Mouse (Mus musculus): ENCODE data around the gene Rpl18a. TPM values are rescaled to one million over a fixed set of nuclear protein-coding genes. Genes with fewer than 3 reads are reported as not detected.

Gene Rpl18a
- polyA plus RNA-seq, 1 experiment from 2014 or later, result 2,480 TPM

DNA sequence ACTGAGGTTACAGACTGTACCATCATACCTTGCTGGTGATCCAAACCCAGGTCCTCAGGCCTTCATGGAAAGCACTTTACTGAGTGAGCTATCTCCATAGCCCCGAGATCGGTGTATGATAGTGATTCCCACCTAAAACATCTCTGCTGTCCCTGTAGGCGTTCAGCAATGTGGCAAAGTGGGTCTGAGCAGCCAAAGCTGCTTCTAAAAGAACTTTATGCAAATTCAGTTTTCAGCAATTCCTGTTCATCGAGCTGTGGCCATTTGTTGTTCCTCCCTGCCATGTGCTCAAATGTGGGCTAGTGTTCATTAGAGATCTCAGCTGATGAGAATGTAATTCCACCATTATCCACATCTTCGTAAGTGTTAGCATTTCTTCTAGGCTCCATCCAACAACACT is 29.2 kb upstream of the Rpl18a start:
- H3K9me3 ChIP-seq (ENCODE audit: control insufficient read depth, low read length), result no peaks in the 10 kb centered on the region
- 82% methylated on average over 5 of the region's 5 CpGs for WGBS
- H3K9ac ChIP-seq (replicated peaks; ENCODE audit: low read depth, low read length), result no peak overlapping the region
- H3K36me3 ChIP-seq (ENCODE audit: control insufficient read depth, insufficient read depth), result no peaks in the 10 kb centered on the region
- no peak overlapping the region for H3K27ac ChIP-seq (ENCODE audit: low read length)
- no peak overlapping the region for H3K4me3 ChIP-seq (replicated peaks; ENCODE audit: low read length)
- H3K4me1 ChIP-seq (replicated peaks; ENCODE audit: control insufficient read depth, insufficient read depth, low read length), result no peaks in the 10 kb centered on the region
- H3K4me2 ChIP-seq (ENCODE audit: low read length), result no peak overlapping the region
- H3K27me3 ChIP-seq (replicated peaks; ENCODE audit: control insufficient read depth, insufficient read depth, low read length), result no peaks in the 10 kb centered on the region
- no peak for ATAC-seq

DNA sequence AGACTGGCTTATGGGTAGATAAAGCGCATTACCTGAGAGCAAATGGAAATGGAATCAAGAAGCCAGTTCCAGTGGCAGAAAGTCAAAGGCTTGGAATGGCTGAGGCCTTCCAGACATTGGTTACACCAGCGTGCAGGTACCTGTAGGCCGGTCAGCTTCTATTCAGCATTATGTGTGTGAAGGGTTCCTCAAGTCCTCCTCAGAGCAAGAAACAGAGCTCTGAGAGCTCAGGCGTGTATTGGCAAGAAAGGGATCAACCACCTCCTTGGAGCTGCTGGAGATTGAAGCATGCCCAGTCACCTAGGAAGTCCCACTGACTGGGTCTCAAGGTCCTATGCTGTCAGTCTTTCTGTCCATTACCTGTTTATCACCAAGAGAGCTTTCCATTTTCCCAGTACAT is 28.5 kb upstream of the Rpl18a start:
- H3K27me3 ChIP-seq (replicated peaks; ENCODE audit: control insufficient read depth, insufficient read depth, low read length), result no peaks in the 10 kb centered on the region
- H3K9ac ChIP-seq (replicated peaks; ENCODE audit: low read depth, low read length), result no peak overlapping the region
- 95% methylated on average over 4 of the region's 4 CpGs for WGBS
- ATAC-seq, result no peak
- H3K9me3 ChIP-seq (ENCODE audit: control insufficient read depth, low read length), result no peaks in the 10 kb centered on the region
- H3K27ac ChIP-seq (ENCODE audit: low read length), result no peak overlapping the region
- H3K4me2 ChIP-seq (ENCODE audit: low read length), result no peak overlapping the region
- no peaks in the 10 kb centered on the region for H3K4me1 ChIP-seq (replicated peaks; ENCODE audit: control insufficient read depth, insufficient read depth, low read length)
- no peaks in the 10 kb centered on the region for H3K36me3 ChIP-seq (ENCODE audit: control insufficient read depth, insufficient read depth)
- no peak overlapping the region for H3K4me3 ChIP-seq (replicated peaks; ENCODE audit: low read length)

DNA sequence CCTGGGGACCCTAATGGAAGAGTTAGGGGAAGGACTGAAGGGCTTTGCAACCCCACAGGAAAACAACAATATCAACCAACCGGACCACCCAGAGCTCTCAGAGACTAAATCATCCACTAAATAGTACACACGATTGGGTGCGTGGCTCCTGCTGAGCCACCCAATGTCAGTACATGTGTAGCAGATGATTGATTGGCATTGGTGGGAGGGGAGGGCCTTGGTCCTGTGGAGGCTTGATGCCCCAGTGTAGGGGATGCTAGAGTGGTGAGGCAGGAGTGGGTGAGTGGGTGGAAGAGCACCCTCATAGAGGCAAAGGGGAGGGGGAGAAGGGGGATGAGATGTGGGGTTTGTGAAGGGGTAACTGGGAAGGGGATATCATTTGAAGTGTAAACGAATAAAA is 26.9 kb upstream of the Rpl18a start:
- Histone ChIP-seq H3K4me2 (ENCODE audit: low read length) (no peak overlapping the region), H3K36me3 (ENCODE audit: control insufficient read depth, insufficient read depth) (no peaks in the 10 kb centered on the region), H3K4me1 (replicated peaks; ENCODE audit: control insufficient read depth, insufficient read depth, low read length) (no peaks in the 10 kb centered on the region), H3K27ac (ENCODE audit: low read length) (no peak overlapping the region), H3K27me3 (replicated peaks; ENCODE audit: control insufficient read depth, insufficient read depth, low read length) (no peaks in the 10 kb centered on the region), H3K4me3 (replicated peaks; ENCODE audit: low read length) (no peak overlapping the region), H3K9me3 (ENCODE audit: control insufficient read depth, low read length) (no peaks in the 10 kb centered on the region), H3K9ac (replicated peaks; ENCODE audit: low read depth, low read length) (no peak overlapping the region)
- ATAC-seq, result no peak
- 89% methylated on average over 4 of the region's 4 CpGs for WGBS

DNA sequence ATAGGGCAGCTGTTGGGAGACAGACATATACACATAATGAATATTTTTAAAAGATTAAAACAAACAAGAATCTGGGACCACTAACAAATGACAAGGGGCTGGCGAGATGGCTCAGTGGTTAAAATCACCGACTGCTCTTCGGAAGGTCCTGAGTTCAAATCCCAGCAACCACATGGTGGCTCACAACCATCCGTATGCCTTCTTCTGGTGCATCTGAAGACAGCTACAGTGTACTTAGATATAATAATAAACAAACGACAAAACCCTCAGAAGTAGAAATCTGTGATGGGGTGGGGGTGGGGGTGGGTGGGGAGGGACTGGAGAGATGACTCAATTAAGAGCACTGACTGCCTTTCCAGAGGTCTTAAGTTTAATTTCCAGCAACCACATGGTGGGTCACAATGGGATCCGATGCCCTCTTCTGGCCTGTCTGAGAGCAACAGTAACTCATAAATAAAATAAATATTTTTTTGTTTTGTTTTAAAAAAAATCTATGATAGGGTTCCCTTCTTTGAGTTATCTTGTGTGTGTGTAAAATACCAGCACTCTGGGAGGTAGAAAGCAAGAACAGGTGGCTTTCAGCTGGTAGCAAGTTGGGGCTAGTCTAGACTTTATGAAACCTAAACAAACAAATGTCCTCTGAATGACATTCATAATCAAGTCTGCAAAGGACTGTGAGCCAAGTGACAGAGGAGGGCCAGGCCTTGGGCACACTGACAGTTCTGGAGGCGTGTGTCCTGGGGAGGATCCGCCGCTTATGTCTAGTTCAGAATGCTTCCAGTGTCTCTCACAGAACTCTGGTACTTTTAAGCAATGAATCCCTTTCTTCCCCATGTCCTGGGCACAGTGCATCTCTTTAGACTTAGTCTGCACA is 23.1 kb upstream of the Rpl18a start:
- H3K4me2 ChIP-seq (ENCODE audit: low read length), result no peak overlapping the region
- no peak overlapping the region for H3K27ac ChIP-seq (ENCODE audit: low read length)
- no peak overlapping the region for H3K4me3 ChIP-seq (replicated peaks; ENCODE audit: low read length)
- no peaks in the 10 kb centered on the region for H3K4me1 ChIP-seq (replicated peaks; ENCODE audit: control insufficient read depth, insufficient read depth, low read length)
- H3K36me3 ChIP-seq (ENCODE audit: control insufficient read depth, insufficient read depth), result peaks cover 10% of the 10 kb centered on the region
- no peak for ATAC-seq
- H3K9me3 ChIP-seq (ENCODE audit: control insufficient read depth, low read length), result no peaks in the 10 kb centered on the region
- H3K27me3 ChIP-seq (replicated peaks; ENCODE audit: control insufficient read depth, insufficient read depth, low read length), result no peaks in the 10 kb centered on the region
- H3K9ac ChIP-seq (replicated peaks; ENCODE audit: low read depth, low read length), result no peak overlapping the region
- WGBS, result 88% methylated on average over 9 of the region's 9 CpGs

DNA sequence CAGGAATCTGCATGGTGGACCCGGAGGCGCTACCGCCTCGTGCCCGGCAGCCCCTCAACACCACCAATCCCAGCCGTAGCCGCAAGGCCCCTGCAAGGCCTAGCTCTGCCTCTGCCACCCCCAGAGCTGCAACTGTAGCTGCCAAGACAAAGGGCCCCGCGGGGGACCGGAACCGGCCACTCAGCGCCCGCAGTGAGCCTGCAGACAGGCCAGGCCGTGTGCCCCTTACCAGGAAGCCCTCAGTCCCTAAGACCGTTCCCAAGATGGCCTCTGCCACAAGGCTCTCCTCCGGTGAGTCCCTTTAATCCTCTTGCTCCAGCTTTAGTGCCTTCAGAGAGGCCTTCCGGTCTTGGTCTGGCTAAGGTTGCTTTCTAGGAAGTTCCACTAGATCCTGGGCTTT is 17.5 kb upstream of the Rpl18a start:
- Histone ChIP-seq H3K4me2 (ENCODE audit: low read length) (no peak overlapping the region), H3K27ac (ENCODE audit: low read length) (no peak overlapping the region), H3K4me3 (replicated peaks; ENCODE audit: low read length) (no peak overlapping the region), H3K4me1 (replicated peaks; ENCODE audit: control insufficient read depth, insufficient read depth, low read length) (no peaks in the 10 kb centered on the region), H3K9me3 (ENCODE audit: control insufficient read depth, low read length) (no peaks in the 10 kb centered on the region), H3K36me3 (ENCODE audit: control insufficient read depth, insufficient read depth) (peaks cover 37% of the 10 kb centered on the region), H3K27me3 (replicated peaks; ENCODE audit: control insufficient read depth, insufficient read depth, low read length) (no peaks in the 10 kb centered on the region), H3K9ac (replicated peaks; ENCODE audit: low read depth, low read length) (no peak overlapping the region)
- 96% methylated on average over 17 of the region's 17 CpGs for WGBS
- no peak for ATAC-seq

DNA sequence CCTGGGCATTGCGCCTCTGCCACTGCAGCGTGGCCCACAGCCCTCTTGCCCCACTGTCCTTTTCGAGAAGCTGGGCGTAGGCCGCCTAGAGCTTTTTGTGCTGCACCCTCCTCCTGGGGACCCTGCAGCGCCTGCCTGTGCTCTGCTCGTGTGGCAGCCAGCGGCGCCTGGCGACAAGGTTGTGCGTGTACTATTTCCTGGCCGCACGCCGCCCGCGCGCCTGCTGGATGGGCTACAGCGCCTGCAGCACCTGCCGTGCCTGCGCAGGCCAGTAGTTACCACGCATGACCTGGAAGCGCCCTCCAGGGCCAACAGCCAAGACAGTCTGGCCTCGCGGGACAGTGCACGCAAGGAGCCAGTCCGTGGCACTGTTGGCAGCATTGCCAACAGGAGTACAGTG is 16.3 kb upstream of the Rpl18a start:
- 95% methylated on average over 26 of the region's 26 CpGs for WGBS
- no peaks in the 10 kb centered on the region for H3K9me3 ChIP-seq (ENCODE audit: control insufficient read depth, low read length)
- H3K4me1 ChIP-seq (replicated peaks; ENCODE audit: control insufficient read depth, insufficient read depth, low read length), result no peaks in the 10 kb centered on the region
- H3K27ac ChIP-seq (ENCODE audit: low read length), result no peak overlapping the region
- H3K9ac ChIP-seq (replicated peaks; ENCODE audit: low read depth, low read length), result no peak overlapping the region
- H3K4me3 ChIP-seq (replicated peaks; ENCODE audit: low read length), result no peak overlapping the region
- H3K27me3 ChIP-seq (replicated peaks; ENCODE audit: control insufficient read depth, insufficient read depth, low read length), result no peaks in the 10 kb centered on the region
- ATAC-seq, result no peak
- H3K36me3 ChIP-seq (ENCODE audit: control insufficient read depth, insufficient read depth), result peaks cover 37% of the 10 kb centered on the region
- no peak overlapping the region for H3K4me2 ChIP-seq (ENCODE audit: low read length)

DNA sequence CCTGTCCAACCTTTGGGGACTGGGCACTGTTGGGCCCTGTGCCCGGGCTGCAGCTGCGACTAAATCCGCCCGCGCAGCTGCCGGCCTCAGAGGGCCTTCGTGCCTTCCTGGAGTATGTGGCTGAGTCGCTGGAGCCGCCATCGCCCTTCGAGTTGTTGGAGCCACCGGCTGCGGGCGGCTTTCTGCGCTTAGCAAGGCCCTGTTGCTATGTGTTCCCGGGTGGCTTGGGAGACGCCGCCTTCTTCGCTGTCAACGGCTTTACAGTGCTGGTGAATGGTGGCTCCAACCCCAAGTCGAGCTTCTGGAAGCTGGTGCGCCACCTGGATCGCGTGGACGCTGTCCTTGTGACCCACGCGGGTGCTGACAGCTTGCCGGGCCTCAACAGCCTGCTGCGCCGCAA is 15.7 kb upstream of the Rpl18a start:
- WGBS, result 94% methylated on average over 30 of the region's 30 CpGs
- peaks cover 37% of the 10 kb centered on the region for H3K36me3 ChIP-seq (ENCODE audit: control insufficient read depth, insufficient read depth)
- no peaks in the 10 kb centered on the region for H3K4me1 ChIP-seq (replicated peaks; ENCODE audit: control insufficient read depth, insufficient read depth, low read length)

DNA sequence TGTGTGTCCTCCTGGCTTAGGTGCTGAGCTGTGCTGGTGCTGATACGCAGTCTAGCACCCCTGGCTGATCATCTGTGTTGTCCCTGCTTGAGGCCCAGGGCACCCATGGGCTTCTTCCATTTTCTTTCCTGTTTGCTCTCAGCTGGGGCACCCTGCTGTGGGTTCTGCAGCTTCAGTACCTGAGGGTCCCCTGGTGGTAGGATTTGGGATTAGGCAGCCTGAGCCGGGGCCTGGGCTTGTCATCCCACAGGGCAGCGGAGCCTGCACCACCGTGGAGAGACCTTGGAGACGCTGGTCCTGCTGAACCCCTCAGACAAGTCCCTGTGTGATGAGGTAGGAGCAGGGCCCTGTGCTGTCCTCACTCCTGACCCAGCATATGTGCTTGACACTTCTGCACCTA is 14.4 kb upstream of the Rpl18a start:
- no peak overlapping the region for H3K4me2 ChIP-seq (ENCODE audit: low read length)
- peaks cover 31% of the 10 kb centered on the region for H3K36me3 ChIP-seq (ENCODE audit: control insufficient read depth, insufficient read depth)
- H3K27me3 ChIP-seq (replicated peaks; ENCODE audit: control insufficient read depth, insufficient read depth, low read length), result no peaks in the 10 kb centered on the region
- no peak overlapping the region for H3K9ac ChIP-seq (replicated peaks; ENCODE audit: low read depth, low read length)
- no peak overlapping the region for H3K4me3 ChIP-seq (replicated peaks; ENCODE audit: low read length)
- no peak overlapping the region for H3K27ac ChIP-seq (ENCODE audit: low read length)
- no peaks in the 10 kb centered on the region for H3K9me3 ChIP-seq (ENCODE audit: control insufficient read depth, low read length)
- peaks cover 5% of the 10 kb centered on the region for H3K4me1 ChIP-seq (replicated peaks; ENCODE audit: control insufficient read depth, insufficient read depth, low read length)
- no peak for ATAC-seq
- WGBS, result 84% methylated on average over 5 of the region's 5 CpGs

More for the DNA sequence above, 15.7 kb upstream of the Rpl18a start:
- ATAC-seq, result no peak
- H3K9ac ChIP-seq (replicated peaks; ENCODE audit: low read depth, low read length), result no peak overlapping the region
- H3K27ac ChIP-seq (ENCODE audit: low read length), result no peak overlapping the region
- no peaks in the 10 kb centered on the region for H3K27me3 ChIP-seq (replicated peaks; ENCODE audit: control insufficient read depth, insufficient read depth, low read length)
- H3K4me2 ChIP-seq (ENCODE audit: low read length), result no peak overlapping the region
- H3K9me3 ChIP-seq (ENCODE audit: control insufficient read depth, low read length), result no peaks in the 10 kb centered on the region
- H3K4me3 ChIP-seq (replicated peaks; ENCODE audit: low read length), result no peak overlapping the region

DNA sequence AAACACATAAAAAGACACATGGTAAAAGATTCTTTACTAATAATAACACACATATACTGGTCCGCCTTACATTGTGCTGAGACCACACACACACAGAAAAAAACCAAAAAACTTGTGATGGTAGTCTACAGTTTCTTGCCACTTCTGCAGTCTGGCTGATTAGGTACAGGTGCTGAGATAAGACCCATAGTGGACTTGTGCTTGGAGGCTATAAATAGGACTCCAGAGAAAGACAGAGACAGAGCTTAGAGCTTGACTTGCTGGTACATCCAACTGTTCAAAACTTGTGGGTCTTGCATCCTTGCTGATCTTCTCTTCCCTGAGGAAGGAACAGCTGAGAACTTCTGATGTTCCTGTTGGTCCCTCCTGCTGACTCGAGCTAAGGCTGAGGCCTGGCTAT is 10.3 kb upstream of the Rpl18a start:
- 97% methylated on average over 2 of the region's 2 CpGs for WGBS

More for the DNA sequence above, 10.3 kb upstream of the Rpl18a start:
- H3K36me3 ChIP-seq (ENCODE audit: control insufficient read depth, insufficient read depth), result peaks cover 2% of the 10 kb centered on the region
- H3K4me3 ChIP-seq (replicated peaks; ENCODE audit: low read length), result no peak overlapping the region
- no peak for ATAC-seq
- no peak overlapping the region for H3K9ac ChIP-seq (replicated peaks; ENCODE audit: low read depth, low read length)
- H3K27ac ChIP-seq (ENCODE audit: low read length), result no peak overlapping the region
- no peaks in the 10 kb centered on the region for H3K9me3 ChIP-seq (ENCODE audit: control insufficient read depth, low read length)
- peaks cover 14% of the 10 kb centered on the region for H3K4me1 ChIP-seq (replicated peaks; ENCODE audit: control insufficient read depth, insufficient read depth, low read length)
- peaks cover 12% of the 10 kb centered on the region for H3K27me3 ChIP-seq (replicated peaks; ENCODE audit: control insufficient read depth, insufficient read depth, low read length)
- H3K4me2 ChIP-seq (ENCODE audit: low read length), result no peak overlapping the region
